Mouse (Mus musculus) embryonic fibroblast, embryonic 13.5 days (primary cell): ENCODE measurements around the gene Cspg5. TPM values are rescaled to one million over a fixed set of nuclear protein-coding genes. Genes with fewer than 3 reads are reported as not detected.

Experiments
- H3K27ac ChIP-seq: 2 replicates; pipeline ENCODE4 v1.5.1; 2012; ENCODE audit warnings: low read length, control low read depth, inconsistent platforms; ENCODE audit not compliant: insufficient read depth
- H3K4me1 ChIP-seq: 2 replicates; pipeline ENCODE4 v1.6.1; 2011; ENCODE audit warnings: low read length; ENCODE audit not compliant: control insufficient read depth, insufficient read depth
- H3K4me3 ChIP-seq: 2 replicates; pipeline ENCODE4 v1.5.1; 2011; ENCODE audit warnings: mild to moderate bottlenecking, control low read depth, low read length; ENCODE audit not compliant: insufficient read depth
- CTCF ChIP-seq: IDR thresholded peaks from 2 replicates; pipeline ENCODE4 v1.5.1; 2011; ENCODE audit warnings: mild to moderate bottlenecking, control low read depth, low read length, moderate library complexity, borderline replicate concordance; ENCODE audit not compliant: insufficient read depth
- POLR2A ChIP-seq: IDR thresholded peaks from 2 replicates; pipeline ENCODE4 v1.6.1; 2011; ENCODE audit warnings: low read depth, mild to moderate bottlenecking, control low read depth, low read length, moderate library complexity
- polyA plus RNA-seq: library from polyadenylated mRNA; stranded (reverse); fragments of >200 nt; gene quantifications from 2 replicates; pipeline ENCODE4 v1.2.4, GENCODE M21; 2011; ENCODE audit warnings: low read depth; ENCODE audit not compliant: missing spikeins, insufficient read length

Gene Cspg5
- polyA plus RNA-seq, 1 experiment = 1.3 TPM

DNA sequence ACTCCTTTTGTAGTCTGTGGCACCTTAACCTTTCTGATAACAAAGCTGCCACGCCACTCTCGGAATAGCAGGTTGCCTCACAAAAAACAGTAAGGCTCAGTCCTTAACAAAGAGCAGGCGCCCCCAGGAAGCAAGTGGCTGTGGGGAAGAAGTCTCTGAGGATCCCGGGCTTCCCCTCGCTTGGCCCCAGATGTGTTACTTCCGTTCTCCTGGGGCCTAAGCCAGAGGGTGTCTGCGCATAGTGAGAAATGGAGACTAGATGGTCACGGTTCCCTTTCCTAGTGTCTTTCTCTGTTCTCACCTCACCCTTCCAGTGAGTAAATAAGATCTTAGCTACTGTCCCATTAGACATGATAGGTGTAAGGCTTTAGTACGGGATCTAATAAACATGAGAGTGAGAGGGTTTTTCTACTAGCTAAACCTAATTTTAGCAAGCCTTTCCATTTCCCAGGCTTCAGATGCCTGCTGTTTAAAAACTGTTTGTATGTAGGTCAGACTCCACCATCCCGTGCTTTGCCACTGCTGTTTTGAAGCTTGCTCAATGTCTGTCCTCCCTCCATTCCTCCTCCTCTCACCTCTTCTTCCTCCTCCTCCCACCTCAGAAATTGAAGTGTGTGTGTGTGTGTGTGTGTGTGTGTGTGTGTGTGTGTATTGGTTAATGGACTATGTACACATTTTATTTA is 13.9 kb upstream of the Cspg5 start:
- Histone ChIP-seq H3K4me3 (no peak overlapping the region), H3K27ac (no peak overlapping the region), H3K4me1 (0 out of 2 replicates have a peak, but pooled peaks cover 2% of the 10 kb centered on the region)
- TF ChIP-seq CTCF = no peak

DNA sequence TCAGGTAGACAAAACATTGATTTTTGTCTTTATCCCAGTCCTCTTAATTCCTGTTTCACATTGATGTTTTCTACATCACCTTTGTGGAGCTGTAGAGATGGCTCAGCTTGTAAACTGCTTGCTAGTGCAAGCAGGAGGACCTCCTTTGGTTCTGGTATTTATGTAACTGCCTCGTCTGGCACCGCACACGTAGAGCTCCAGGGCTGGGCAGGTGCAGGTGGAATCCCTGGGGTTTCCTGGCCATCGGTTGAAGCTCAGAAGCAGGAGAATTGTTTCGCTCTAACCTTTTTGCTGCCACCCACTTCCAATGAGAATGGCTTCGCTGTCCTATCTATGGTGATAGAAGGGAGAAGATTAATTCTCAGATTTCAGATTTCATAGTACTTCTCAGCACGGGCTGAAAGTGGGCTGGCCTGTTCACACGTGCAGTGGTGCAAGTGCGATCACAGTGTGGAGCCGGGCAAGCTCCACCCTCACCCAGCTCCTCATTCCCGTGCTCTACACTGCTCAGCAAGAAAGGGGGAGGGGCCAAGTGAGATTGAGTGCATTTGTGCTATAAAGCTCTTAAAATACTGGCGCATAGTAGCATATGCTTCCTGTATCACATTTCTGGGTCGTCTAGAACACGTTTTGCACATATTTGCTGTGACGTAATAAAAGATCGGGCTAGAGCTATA is 13.1 kb upstream of the Cspg5 start:
- no peak overlapping the region for H3K27ac ChIP-seq
- no peak overlapping the region for H3K4me3 ChIP-seq
- TF ChIP-seq POLR2A (no peak), CTCF (no peak)
- 0 out of 2 replicates have a peak, but pooled peaks cover 2% of the 10 kb centered on the region for H3K4me1 ChIP-seq

DNA sequence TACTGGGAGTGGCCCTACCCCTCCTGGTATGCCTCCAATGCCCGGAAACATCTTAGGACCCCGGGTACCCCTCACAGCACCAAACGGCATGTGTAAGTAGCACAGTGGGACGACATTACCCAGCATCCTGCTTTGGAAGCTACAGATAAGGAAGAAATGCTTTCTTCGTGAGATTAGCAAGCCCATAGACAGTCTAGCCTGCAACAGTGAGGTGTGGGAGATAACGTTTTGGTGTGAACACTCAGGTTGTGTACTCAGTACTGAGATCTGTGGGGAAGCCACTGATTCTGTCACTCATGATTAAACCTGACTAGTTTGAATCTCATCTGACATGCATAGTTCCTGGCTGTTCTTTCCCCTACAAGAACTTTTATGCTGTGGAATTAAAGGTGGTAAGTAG is 8.6 kb upstream of the Cspg5 start:
- Histone ChIP-seq H3K4me1 (no peaks in the 10 kb centered on the region), H3K27ac (no peak overlapping the region), H3K4me3 (no peak overlapping the region)
- TF ChIP-seq POLR2A (no peak), CTCF (no peak)

DNA sequence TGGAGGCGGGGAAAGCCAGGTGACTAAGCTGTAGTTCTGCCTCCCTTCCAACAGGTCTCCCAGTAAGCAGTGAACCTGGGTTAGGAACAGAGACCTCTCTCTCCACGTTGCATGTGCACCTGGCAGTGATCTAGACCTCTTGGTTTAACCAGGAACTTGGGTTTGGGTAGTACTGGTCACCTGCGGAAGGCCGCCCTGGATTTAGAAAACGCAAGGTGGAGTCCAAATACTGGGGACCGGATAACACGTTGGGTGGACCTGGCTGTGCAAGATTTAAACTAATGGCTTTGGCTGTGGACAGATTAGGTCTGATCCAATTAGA is 945 bp downstream of the Cspg5 start:
- Histone ChIP-seq H3K4me3 (no peak overlapping the region), H3K4me1 (no peaks in the 10 kb centered on the region), H3K27ac (no peak overlapping the region)
- TF ChIP-seq POLR2A = no peak
- TF ChIP-seq CTCF = no peak

DNA sequence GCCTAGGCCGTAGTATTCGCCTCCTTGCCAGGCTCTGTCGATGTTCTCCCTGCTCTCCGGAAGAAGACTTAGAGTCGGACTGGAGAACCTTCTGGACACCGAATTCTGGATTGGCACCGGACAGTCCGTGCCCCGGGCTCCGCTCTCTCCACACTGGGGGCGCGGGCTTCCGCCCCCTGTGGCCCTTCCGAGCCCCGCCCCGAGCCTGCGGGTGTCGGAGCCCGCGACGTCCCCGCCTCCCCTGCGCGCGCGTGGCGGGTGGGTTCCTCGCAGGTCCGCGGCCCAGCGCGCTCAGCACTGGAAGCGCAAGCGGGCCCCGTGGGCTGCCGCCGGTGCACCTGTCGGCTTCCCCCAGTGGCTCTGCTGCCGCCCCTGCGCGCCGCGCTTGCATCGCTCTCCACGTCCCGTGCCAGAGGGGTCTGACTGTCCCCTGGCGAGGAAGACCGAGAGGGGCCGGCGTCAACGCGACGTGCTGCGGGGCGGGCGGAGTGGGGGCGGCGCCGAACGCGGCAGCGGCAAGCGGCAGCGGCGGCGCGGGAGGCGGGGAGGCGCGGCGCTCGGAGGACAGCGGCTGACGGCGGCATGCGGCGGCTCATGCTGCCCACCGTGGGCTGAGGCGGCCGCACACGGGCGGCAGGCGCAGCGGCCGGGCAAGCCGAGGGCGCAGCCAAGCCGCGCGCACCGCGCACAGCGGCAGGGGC is 1.5 kb downstream of the Cspg5 start:
- Histone ChIP-seq H3K27ac (no peak overlapping the region), H3K4me1 (no peaks in the 10 kb centered on the region), H3K4me3 (peak overlapping the region; percentile 43)
- TF ChIP-seq CTCF = no peak
- TF ChIP-seq POLR2A = no peak

DNA sequence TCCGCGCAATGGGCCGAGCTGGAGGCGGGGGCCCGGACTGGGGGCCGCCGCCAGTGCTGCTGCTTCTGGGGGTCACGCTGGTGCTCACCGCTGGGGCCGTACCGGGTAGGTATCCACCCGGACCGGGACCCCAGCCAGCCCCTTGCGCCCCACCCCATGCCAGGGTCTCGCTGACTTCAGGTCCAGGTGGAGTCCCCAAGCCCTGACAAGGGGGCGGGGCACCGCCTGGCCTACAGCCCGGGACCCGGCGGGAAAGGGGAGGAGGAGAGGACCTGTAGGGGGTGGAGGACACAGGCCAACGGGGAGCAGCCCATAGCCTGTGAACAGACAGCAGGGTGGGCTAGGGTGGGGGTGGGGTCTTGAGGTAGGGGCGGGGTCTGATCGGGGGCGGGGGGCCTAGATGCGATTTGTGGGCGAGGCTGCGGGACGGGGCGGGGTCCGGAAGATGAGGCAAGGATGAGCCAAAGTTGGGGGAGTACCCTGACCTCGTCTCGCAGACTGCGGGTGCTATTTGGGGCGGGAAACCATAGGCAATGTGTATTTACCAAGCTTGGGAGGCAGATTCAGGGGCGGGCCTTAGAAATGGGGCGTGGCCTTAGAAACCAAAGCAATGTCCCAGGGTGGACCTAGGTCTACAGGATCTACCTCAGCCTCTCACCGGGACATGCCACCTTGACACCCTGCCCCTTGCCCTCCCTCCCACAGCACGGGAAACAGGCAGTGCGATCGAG is 2.2 kb downstream of the Cspg5 start:
- H3K27ac ChIP-seq = no peak overlapping the region
- no peaks in the 10 kb centered on the region for H3K4me1 ChIP-seq
- H3K4me3 ChIP-seq = peak overlapping the region; percentile 43
- no peak for TF ChIP-seq CTCF
- TF ChIP-seq POLR2A = no peak

DNA sequence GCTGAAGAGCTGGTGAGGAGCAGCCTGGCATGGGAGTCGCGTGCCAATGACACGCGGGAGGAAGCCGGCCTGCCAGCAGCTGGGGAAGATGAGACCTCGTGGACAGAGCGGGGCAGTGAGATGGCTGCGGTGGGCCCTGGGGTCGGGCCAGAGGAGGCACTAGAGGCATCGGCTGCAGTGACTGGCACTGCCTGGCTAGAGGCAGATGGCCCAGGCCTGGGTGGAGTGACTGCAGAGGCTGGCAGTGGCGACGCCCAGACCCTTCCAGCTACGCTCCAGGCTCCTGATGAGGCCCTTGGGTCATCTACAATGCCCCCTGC is 2.7 kb downstream of the Cspg5 start:
- H3K4me1 ChIP-seq = no peaks in the 10 kb centered on the region
- no peak for TF ChIP-seq CTCF
- TF ChIP-seq POLR2A = no peak
- H3K4me3 ChIP-seq = no peak overlapping the region
- H3K27ac ChIP-seq = no peak overlapping the region

DNA sequence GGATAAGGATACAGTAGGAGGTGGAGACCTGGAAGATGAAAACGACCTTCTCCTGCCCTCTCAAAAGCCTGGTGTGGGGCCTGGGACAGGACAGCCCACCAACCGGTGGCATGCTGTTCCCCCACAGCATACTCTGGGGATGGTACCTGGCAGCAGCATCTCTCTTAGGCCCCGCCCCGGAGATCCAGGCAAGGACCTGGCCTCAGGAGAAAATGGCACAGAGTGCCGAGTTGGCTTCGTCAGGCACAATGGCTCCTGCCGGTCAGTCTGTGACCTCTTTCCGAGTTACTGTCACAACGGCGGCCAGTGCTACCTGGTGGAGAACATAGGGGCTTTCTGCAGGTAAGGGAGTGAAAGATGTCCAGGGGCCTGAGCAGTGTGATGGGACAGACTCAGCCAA is 3.5 kb downstream of the Cspg5 start:
- Histone ChIP-seq H3K4me3 (no peak overlapping the region), H3K4me1 (no peaks in the 10 kb centered on the region), H3K27ac (no peak overlapping the region)
- TF ChIP-seq CTCF = no peak
- no peak for TF ChIP-seq POLR2A

DNA sequence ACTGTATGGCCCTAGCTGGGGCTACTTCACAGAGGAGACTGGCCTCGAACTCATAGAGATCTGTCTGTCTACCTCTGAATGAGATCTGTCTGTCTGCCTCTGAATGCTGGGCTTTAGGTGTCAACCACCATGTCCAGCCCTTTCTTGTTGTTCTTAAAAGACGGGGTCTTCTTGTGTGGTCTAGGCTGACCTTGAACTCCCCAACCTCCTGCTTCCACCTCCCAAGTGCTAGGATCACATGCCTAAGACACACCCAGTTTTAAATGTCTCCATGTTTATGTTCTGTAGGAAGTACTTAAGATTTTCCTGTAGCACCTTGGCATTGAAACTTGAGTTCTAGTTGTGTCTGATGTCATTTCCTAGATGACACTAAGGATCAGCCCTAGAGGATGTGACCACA is 5.3 kb downstream of the Cspg5 start:
- H3K4me3 ChIP-seq = no peak overlapping the region
- H3K4me1 ChIP-seq = no peaks in the 10 kb centered on the region
- TF ChIP-seq POLR2A (no peak), CTCF (no peak)
- H3K27ac ChIP-seq = no peak overlapping the region
